Mouse (Mus musculus) testis, adult 2 months (tissue): ENCODE results near the gene Rbm33. TPM values are rescaled to one million over a fixed set of nuclear protein-coding genes. Genes with fewer than 3 reads are reported as not detected.

Experiments
- H3K27ac ChIP-seq: fragments of 200-500 bp; 2 replicates; pipeline ENCODE4 v1.5.1; 2012; ENCODE audit warnings: low read depth, low read length; ENCODE audit not compliant: control insufficient read depth, insufficient read depth
- H3K27me3 ChIP-seq: fragments of 200-500 bp; 2 replicates; pipeline ENCODE4 v1.6.1; 2012; ENCODE audit warnings: mild to moderate bottlenecking, low read length, moderate library complexity; ENCODE audit not compliant: control insufficient read depth, insufficient read depth
- H3K36me3 ChIP-seq: fragments of 200-500 bp; 2 replicates; pipeline ENCODE4 v1.6.1; 2012; ENCODE audit warnings: mild to moderate bottlenecking, low read length; ENCODE audit not compliant: control insufficient read depth, insufficient read depth
- H3K4me1 ChIP-seq: fragments of 200-500 bp; 2 replicates; pipeline ENCODE4 v1.6.1; 2012; ENCODE audit warnings: low read length; ENCODE audit not compliant: control insufficient read depth, insufficient read depth
- H3K4me3 ChIP-seq: fragments of 200-500 bp; 2 replicates; pipeline ENCODE4 v1.5.1; 2012; ENCODE audit warnings: low read depth, mild to moderate bottlenecking, low read length, moderate library complexity, mixed read lengths; ENCODE audit not compliant: control insufficient read depth
- CTCF ChIP-seq: fragments of 200-500 bp; IDR thresholded peaks from 2 replicates; pipeline ENCODE4 v1.5.1; 2012; ENCODE audit warnings: low read depth, mild to moderate bottlenecking, inconsistent platforms, low read length, moderate library complexity; ENCODE audit not compliant: control insufficient read depth, insufficient read depth, insufficient replicate concordance
- POLR2A ChIP-seq: fragments of 200-500 bp; IDR thresholded peaks from 2 replicates; pipeline ENCODE4 v1.6.1; 2012; ENCODE audit warnings: low read depth, mild to moderate bottlenecking, inconsistent platforms, low read length, moderate library complexity; ENCODE audit not compliant: control insufficient read depth
- polyA plus RNA-seq: library from polyadenylated mRNA; depleted of rRNA; stranded (reverse); fragments of >200 nt; gene quantifications from 2 replicates; pipeline ENCODE4 v1.2.3, GENCODE M21; 2012

Gene Rbm33
- polyA plus RNA-seq, 1 experiment: 17.0 TPM

DNA sequence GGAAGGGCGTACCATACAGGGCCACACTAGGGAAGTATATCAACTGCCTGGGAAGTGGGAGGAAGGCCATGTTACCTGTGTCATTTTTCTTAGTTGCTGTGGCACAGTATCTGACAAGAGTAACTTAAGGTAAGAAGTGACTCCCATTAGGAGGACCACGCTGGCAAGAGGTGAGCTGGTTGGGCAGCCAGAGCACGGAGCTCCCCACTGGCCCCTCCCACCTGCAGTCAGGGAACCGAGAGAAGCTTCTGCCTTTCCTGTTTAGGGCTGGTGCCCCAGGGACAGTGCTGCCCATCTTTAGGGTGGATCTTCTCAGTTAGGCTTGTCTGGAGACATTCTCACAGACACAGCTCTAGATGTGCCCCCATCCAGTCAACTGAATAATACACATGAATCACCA lies 106.9 kb downstream of the Rbm33 start:
- TF ChIP-seq CTCF (no peak), POLR2A (no peak)
- H3K27ac ChIP-seq: no peak overlapping the region
- no peaks in the 10 kb centered on the region for H3K36me3 ChIP-seq
- H3K27me3 ChIP-seq: no peaks in the 10 kb centered on the region
- H3K4me3 ChIP-seq: no peak overlapping the region
- no peaks in the 10 kb centered on the region for H3K4me1 ChIP-seq

DNA sequence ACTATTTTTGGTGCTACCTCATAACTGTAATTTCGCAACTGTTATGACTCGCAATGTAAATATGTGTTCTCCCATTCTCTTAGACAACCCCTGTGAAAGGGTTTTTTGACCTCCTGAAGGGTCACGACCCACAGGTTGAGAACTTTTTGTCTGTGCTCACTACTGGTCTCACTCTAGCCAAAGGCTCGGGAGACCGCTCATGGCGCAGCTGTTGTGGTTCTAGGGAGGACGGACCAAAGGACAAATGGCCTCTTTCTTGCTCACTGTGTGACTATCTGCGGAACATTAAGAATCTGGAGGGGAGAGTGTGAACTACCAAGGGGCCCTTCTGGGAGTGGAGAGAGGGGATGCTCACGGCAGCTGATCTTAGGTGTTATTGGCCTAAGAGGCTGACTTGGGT lies 109.0 kb downstream of the Rbm33 start:
- H3K27me3 ChIP-seq: no peaks in the 10 kb centered on the region

DNA sequence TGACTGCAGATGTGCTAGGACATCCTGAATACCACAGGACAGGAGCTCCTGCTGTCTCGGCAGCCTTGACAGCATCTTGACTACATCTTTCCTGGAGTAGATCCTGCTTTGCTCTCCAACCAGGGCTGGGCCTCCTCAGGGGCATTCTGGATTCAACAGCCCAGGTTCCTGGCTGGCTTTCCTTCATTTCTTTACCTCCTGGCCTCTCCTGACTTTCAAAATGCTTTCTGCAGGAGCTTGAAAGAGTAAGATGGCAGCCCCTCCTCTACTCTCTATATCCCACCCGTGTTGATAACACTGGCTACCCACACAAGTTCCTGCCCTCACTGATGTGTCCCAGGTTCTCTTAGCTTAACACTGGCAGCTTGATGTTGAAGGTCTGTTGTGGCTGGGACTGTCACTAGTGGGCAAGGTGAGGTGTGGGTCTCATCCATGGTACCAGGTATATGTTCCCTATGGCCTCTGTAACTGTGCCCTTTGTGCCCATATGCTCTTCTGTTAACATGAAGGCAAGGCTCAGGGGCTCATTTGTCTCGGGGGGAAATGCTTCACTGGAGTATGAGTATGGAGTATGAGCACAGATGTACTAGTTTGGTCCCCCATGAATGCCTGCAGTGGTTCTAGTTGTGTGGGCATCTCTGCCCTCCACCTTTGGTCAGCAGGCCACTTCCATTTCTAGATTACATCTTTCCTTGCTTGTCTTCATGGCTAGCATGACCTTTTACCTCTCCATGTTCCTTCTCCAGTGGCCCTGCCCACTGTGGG lies 133.4 kb downstream of the Rbm33 start:
- TF ChIP-seq POLR2A (no peak), CTCF (no peak)
- Histone ChIP-seq H3K36me3 (no peaks in the 10 kb centered on the region), H3K4me1 (no peaks in the 10 kb centered on the region), H3K4me3 (no peak overlapping the region), H3K27ac (no peak overlapping the region), H3K27me3 (no peaks in the 10 kb centered on the region)

More for the DNA sequence above, 109.0 kb downstream of the Rbm33 start:
- Histone ChIP-seq H3K36me3 (no peaks in the 10 kb centered on the region), H3K4me3 (no peak overlapping the region), H3K27ac (no peak overlapping the region), H3K4me1 (no peaks in the 10 kb centered on the region)
- TF ChIP-seq CTCF (no peak), POLR2A (no peak)

DNA sequence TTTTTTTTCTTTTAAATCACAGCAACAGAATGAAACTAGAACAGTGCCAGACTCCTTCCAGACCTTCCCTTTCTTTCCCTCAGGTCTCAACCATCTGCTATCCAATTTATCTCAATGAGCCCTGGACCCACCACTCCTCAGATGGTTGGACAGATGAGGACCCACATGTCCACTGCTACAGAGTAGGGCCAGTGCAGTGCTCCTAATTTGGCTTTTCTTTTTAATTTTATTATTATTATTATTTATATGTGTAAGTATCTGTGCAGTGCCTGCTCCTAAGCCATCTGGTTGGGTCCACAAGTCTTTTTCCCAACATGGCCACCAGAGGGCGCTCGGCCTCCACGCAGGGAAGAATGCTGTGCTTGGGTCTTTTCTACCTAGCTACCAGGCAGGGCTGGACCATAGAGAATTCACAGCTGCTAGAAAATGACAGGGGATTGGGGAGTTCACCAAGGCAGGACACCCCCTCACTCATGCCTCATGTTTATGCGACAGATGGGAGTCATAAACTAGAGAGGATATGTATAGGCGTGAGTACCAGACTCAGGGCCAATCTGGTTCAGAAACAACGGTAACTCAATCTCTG lies 134.2 kb downstream of the Rbm33 start:
- Histone ChIP-seq H3K4me3 (no peak overlapping the region), H3K27me3 (no peaks in the 10 kb centered on the region), H3K27ac (no peak overlapping the region), H3K4me1 (no peaks in the 10 kb centered on the region), H3K36me3 (no peaks in the 10 kb centered on the region)
- TF ChIP-seq POLR2A (no peak), CTCF (peak; percentile 92)

DNA sequence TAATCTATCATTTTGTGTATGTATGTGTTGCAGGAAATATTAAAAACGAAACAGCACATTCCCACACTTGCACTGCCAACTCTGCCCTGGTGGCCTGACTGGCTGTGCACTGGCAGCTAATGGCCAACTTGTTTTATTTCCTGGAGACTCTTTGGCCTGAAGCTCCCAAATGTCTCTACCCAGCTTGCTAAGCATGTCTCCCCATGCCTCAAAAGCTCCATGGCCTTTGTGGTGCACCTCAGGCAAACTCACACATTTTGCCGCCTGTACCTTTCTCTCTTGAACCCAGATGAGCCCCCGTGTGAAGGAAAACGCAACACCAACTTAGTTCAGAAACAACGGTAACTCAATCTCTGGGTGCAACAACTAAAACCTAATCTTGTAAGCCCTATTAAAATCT lies 136.2 kb downstream of the Rbm33 start:
- Histone ChIP-seq H3K4me1 (peaks cover 4% of the 10 kb centered on the region), H3K4me3 (no peak overlapping the region), H3K27me3 (no peaks in the 10 kb centered on the region), H3K36me3 (no peaks in the 10 kb centered on the region), H3K27ac (no peak overlapping the region)
- no peak for TF ChIP-seq POLR2A

GRCm38 (mm10) chr5:28453523-28453922 lies 136.6 kb downstream of the Rbm33 start:
- Histone ChIP-seq H3K4me3 (no peak overlapping the region), H3K27me3 (no peaks in the 10 kb centered on the region), H3K27ac (no peak overlapping the region), H3K4me1 (peaks cover 8% of the 10 kb centered on the region), H3K36me3 (no peaks in the 10 kb centered on the region)
- TF ChIP-seq POLR2A: no peak
- no peak for TF ChIP-seq CTCF

- no peak for TF ChIP-seq CTCF
- no peak for TF ChIP-seq POLR2A
- no peak overlapping the region for H3K27ac ChIP-seq
- H3K36me3 ChIP-seq: no peaks in the 10 kb centered on the region
- H3K4me3 ChIP-seq: no peak overlapping the region
- no peaks in the 10 kb centered on the region for H3K27me3 ChIP-seq
- peaks cover 13% of the 10 kb centered on the region for H3K4me1 ChIP-seq
Observed at GRCm38 (mm10) chr5:28454546-28454945, 137.6 kb downstream of the Rbm33 start.
